Mouse (Mus musculus): ENCODE data around the gene Ddx19b.

DNA sequence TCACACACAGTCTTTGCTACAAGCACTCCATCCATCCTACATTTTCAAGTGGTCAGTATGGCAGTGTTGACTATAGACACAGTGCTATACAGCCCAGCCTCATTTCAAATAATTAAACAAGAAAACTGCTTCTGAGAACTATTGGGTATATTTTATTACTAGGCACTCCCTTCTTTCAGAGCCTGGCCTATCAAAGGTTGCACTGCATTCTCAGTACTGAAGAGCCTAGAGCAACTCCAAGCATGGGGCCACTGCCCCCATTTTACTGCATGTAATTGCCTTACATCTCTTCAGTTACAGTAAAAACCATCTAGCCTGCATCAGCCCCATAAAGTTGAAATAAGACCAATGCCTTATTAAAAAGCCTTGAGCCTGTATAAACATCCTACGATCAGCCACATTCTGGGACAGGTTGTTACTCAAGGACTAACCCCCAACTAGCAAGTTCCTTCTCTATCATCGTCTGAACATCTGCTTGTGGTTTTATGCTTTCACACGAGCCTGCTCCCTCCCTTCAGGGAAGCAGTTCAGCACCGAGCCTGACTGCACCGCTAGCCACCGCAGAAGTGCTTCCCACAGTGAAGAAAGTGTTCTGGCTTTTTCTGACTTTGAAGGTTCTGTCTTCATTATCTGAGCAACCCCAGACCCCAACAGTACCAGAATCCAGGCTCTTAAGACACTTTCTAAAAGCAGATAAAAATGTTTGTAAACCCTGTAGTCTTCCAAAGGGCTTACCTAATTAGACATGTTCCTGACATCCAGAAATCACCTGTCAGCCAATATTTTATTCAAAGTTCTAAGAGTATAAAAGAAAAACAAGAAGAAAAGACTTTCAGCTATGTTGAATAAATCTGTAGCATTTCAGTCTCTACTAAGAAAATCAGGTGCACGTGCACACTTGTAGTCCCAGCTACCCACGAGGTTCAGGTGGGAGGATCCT is 43.5 kb downstream of the Ddx19b start:
- TF ChIP-seq UBTF (IDR thresholded peaks at IDR 0.05; ENCODE audit: low read depth, low read length) (no peak), TCF12 (IDR thresholded peaks at IDR 0.05; ENCODE audit: low read depth, low read length) (no peak), MAX (IDR thresholded peaks at IDR 0.05; ENCODE audit: low read length) (no peak), POLR2A (IDR thresholded peaks at IDR 0.05; ENCODE audit: low read depth, low read length) (no peak), MXI1 (IDR thresholded peaks at IDR 0.05; ENCODE audit: low read depth, low read length) (no peak), EP300 (IDR thresholded peaks at IDR 0.05; ENCODE audit: low read length) (no peak)

Measured in CH12.LX (cell line).